Mouse (Mus musculus) lung, adult 2 months (tissue): ENCODE results near the gene Pde4d.

Source experiments
- CTCF ChIP-seq: fragments of 200-500 bp; IDR thresholded peaks from 2 replicates; pipeline ENCODE4 v1.5.1; 2011; ENCODE audit warnings: mild to moderate bottlenecking, low read length, control low read depth; ENCODE audit not compliant: insufficient read depth
- POLR2A ChIP-seq: fragments of 200-500 bp; IDR thresholded peaks from 2 replicates; pipeline ENCODE4 v1.6.1; 2011; ENCODE audit warnings: low read depth, mild to moderate bottlenecking, control low read depth, low read length, borderline replicate concordance; ENCODE audit errors: extremely low read depth

- TF ChIP-seq POLR2A (no peak), CTCF (no peak)
Observed at GRCm38 (mm10) chr13:108527090-108527770, 77.5 kb downstream of the Pde4d start.
